Mouse (Mus musculus): Measurements from ENCODE around the gene Phf5a. TPM values are rescaled to one million over a fixed set of nuclear protein-coding genes. Genes with fewer than 3 reads are reported as not detected.

Phf5a gene
- polyA plus RNA-seq, 1 experiment from 2014 or later: 124 TPM

GRCm38 (mm10) chr15:81856030-81856790 lies 15.5 kb downstream of the Phf5a start:
- H3K27me3 ChIP-seq: no peaks in the 10 kb centered on the region
- peak overlapping the region; percentile 84 for H3K4me2 ChIP-seq
- ATAC-seq (ENCODE audit: insufficient number of reproducible peaks, low FRiP score, low TSS enrichment, low read depth): peak; percentile 84
- H3K4me1 ChIP-seq: peaks cover 24% of the 10 kb centered on the region
- WGBS: 1% methylated on average over 28 of the region's 28 CpGs
- peak overlapping the region; percentile 95 for H3K27ac ChIP-seq
- peaks cover 27% of the 10 kb centered on the region for H3K36me3 ChIP-seq
- peak overlapping the region; percentile 93 for H3K9ac ChIP-seq
- no peaks in the 10 kb centered on the region for H3K9me3 ChIP-seq
- peak overlapping the region; percentile 91 for H3K4me3 ChIP-seq

GRCm38 (mm10) chr15:81853081-81853480 lies 18.6 kb downstream of the Phf5a start:
- Histone ChIP-seq H3K27ac (no peak overlapping the region), H3K27me3 (no peaks in the 10 kb centered on the region), H3K9ac (no peak overlapping the region), H3K36me3 (peaks cover 51% of the 10 kb centered on the region), H3K4me1 (peaks cover 19% of the 10 kb centered on the region), H3K9me3 (no peaks in the 10 kb centered on the region), H3K4me3 (no peak overlapping the region), H3K4me2 (no peak overlapping the region)
- 90% methylated on average over 7 of the region's 7 CpGs for WGBS
- no peak for ATAC-seq (ENCODE audit: insufficient number of reproducible peaks, low FRiP score, low TSS enrichment, low read depth)

- H3K27me3 ChIP-seq: no peaks in the 10 kb centered on the region
- H3K4me1 ChIP-seq: peaks cover 19% of the 10 kb centered on the region
- H3K9me3 ChIP-seq: no peaks in the 10 kb centered on the region
- 86% methylated on average over 9 of the region's 9 CpGs for WGBS
- ATAC-seq (ENCODE audit: insufficient number of reproducible peaks, low FRiP score, low TSS enrichment, low read depth): no peak
- no peak overlapping the region for H3K4me2 ChIP-seq
- no peak overlapping the region for H3K9ac ChIP-seq
- H3K36me3 ChIP-seq: peaks cover 56% of the 10 kb centered on the region
- no peak overlapping the region for H3K4me3 ChIP-seq
- no peak overlapping the region for H3K27ac ChIP-seq
Observed at GRCm38 (mm10) chr15:81852411-81853000, 19.2 kb downstream of the Phf5a start.

- Histone ChIP-seq H3K4me3 (no peak overlapping the region), H3K4me1 (peaks cover 16% of the 10 kb centered on the region), H3K9ac (no peak overlapping the region), H3K27me3 (no peaks in the 10 kb centered on the region), H3K4me2 (no peak overlapping the region), H3K27ac (no peak overlapping the region), H3K9me3 (no peaks in the 10 kb centered on the region), H3K36me3 (peaks cover 66% of the 10 kb centered on the region)
- whole genome bisulfite sequencing: 95% methylated on average over 15 of the region's 15 CpGs
- ATAC-seq (ENCODE audit: insufficient number of reproducible peaks, low FRiP score, low TSS enrichment, low read depth): no peak
Observed at GRCm38 (mm10) chr15:81851375-81851774, 20.3 kb downstream of the Phf5a start.

- 75% methylated on average over 14 of the region's 14 CpGs for WGBS
- H3K9me3 ChIP-seq: no peaks in the 10 kb centered on the region
- no peak overlapping the region; the same call in 1 of the 2 replicates for H3K27ac ChIP-seq
Observed at GRCm38 (mm10) chr15:81850718-81851117, 21.0 kb downstream of the Phf5a start.

GRCm38 (mm10) chr15:81849104-81849503 lies 22.6 kb downstream of the Phf5a start:
- H3K9me3 ChIP-seq: no peaks in the 10 kb centered on the region
- H3K9ac ChIP-seq: no peak overlapping the region
- no peaks in the 10 kb centered on the region for H3K27me3 ChIP-seq
- H3K4me2 ChIP-seq: no peak overlapping the region
- H3K36me3 ChIP-seq: peaks cover 70% of the 10 kb centered on the region
- 84% methylated on average over 9 of the region's 9 CpGs for WGBS
- H3K4me1 ChIP-seq: 0 out of 2 replicates have a peak, but pooled peaks cover 4% of the 10 kb centered on the region
- ATAC-seq (ENCODE audit: insufficient number of reproducible peaks, low FRiP score, low TSS enrichment, low read depth): no peak
- H3K4me3 ChIP-seq: no peak overlapping the region
- H3K27ac ChIP-seq: no peak overlapping the region

More at GRCm38 (mm10) chr15:81850718-81851117, 21.0 kb downstream of the Phf5a start:
- no peak overlapping the region for H3K9ac ChIP-seq
- no peak overlapping the region for H3K4me3 ChIP-seq
- H3K4me1 ChIP-seq: peaks cover 11% of the 10 kb centered on the region
- H3K36me3 ChIP-seq: peaks cover 72% of the 10 kb centered on the region
- no peaks in the 10 kb centered on the region for H3K27me3 ChIP-seq
- no peak overlapping the region for H3K4me2 ChIP-seq
- ATAC-seq (ENCODE audit: insufficient number of reproducible peaks, low FRiP score, low TSS enrichment, low read depth): no peak

GRCm38 (mm10) chr15:81848301-81848700 lies 23.4 kb downstream of the Phf5a start:
- Histone ChIP-seq H3K4me1 (no peaks in the 10 kb centered on the region), H3K9ac (no peak overlapping the region), H3K36me3 (peaks cover 63% of the 10 kb centered on the region), H3K9me3 (no peaks in the 10 kb centered on the region), H3K27ac (no peak overlapping the region), H3K4me2 (no peak overlapping the region), H3K4me3 (no peak overlapping the region), H3K27me3 (no peaks in the 10 kb centered on the region)
- ATAC-seq (ENCODE audit: insufficient number of reproducible peaks, low FRiP score, low TSS enrichment, low read depth): no peak
- 45% methylated on average over 7 of the region's 7 CpGs for WGBS

- WGBS: 87% methylated on average over 5 of the region's 5 CpGs
- H3K9ac ChIP-seq: no peak overlapping the region
- no peak overlapping the region for H3K27ac ChIP-seq
- no peaks in the 10 kb centered on the region for H3K9me3 ChIP-seq
- H3K4me1 ChIP-seq: no peaks in the 10 kb centered on the region
- H3K36me3 ChIP-seq: peaks cover 63% of the 10 kb centered on the region
- H3K27me3 ChIP-seq: no peaks in the 10 kb centered on the region
- H3K4me2 ChIP-seq: no peak overlapping the region
- H3K4me3 ChIP-seq: no peak overlapping the region
- no peak for ATAC-seq (ENCODE audit: insufficient number of reproducible peaks, low FRiP score, low TSS enrichment, low read depth)
Observed at GRCm38 (mm10) chr15:81847861-81848260, 23.9 kb downstream of the Phf5a start.

GRCm38 (mm10) chr15:81847161-81847560 lies 24.6 kb downstream of the Phf5a start:
- Histone ChIP-seq H3K36me3 (peaks cover 57% of the 10 kb centered on the region), H3K27ac (no peak overlapping the region), H3K9ac (no peak overlapping the region), H3K27me3 (no peaks in the 10 kb centered on the region), H3K4me3 (no peak overlapping the region), H3K4me1 (no peaks in the 10 kb centered on the region), H3K9me3 (no peaks in the 10 kb centered on the region), H3K4me2 (no peak overlapping the region)
- ATAC-seq (ENCODE audit: insufficient number of reproducible peaks, low FRiP score, low TSS enrichment, low read depth): no peak
- WGBS: 88% methylated on average over 4 of the region's 4 CpGs

GRCm38 (mm10) chr15:81846755-81847154 lies 25.0 kb downstream of the Phf5a start:
- H3K4me3 ChIP-seq: no peak overlapping the region
- no peak overlapping the region for H3K4me2 ChIP-seq
- no peak overlapping the region for H3K27ac ChIP-seq
- H3K27me3 ChIP-seq: no peaks in the 10 kb centered on the region
- ATAC-seq (ENCODE audit: insufficient number of reproducible peaks, low FRiP score, low TSS enrichment, low read depth): no peak
- H3K4me1 ChIP-seq: no peaks in the 10 kb centered on the region
- H3K36me3 ChIP-seq: peaks cover 53% of the 10 kb centered on the region
- no peak overlapping the region for H3K9ac ChIP-seq
- 82% methylated on average over 9 of the region's 9 CpGs for WGBS
- no peaks in the 10 kb centered on the region for H3K9me3 ChIP-seq

GRCm38 (mm10) chr15:81845724-81846123 lies 26.0 kb downstream of the Phf5a start:
- Histone ChIP-seq H3K4me1 (no peaks in the 10 kb centered on the region), H3K27ac (peak overlapping the region; percentile 22; the same call in 1 of the 2 replicates), H3K36me3 (peaks cover 43% of the 10 kb centered on the region), H3K4me3 (no peak overlapping the region), H3K27me3 (no peaks in the 10 kb centered on the region), H3K9me3 (no peaks in the 10 kb centered on the region), H3K9ac (no peak overlapping the region), H3K4me2 (no peak overlapping the region)
- ATAC-seq (ENCODE audit: insufficient number of reproducible peaks, low FRiP score, low TSS enrichment, low read depth): no peak
- 32% methylated on average over 4 of the region's 4 CpGs for WGBS

- WGBS: 77% methylated on average over 5 of the region's 5 CpGs
- peaks cover under 1% of the 10 kb centered on the region; the same call in 1 of the 2 replicates for H3K4me1 ChIP-seq
Observed at GRCm38 (mm10) chr15:81845033-81845625, 26.6 kb downstream of the Phf5a start.

More at GRCm38 (mm10) chr15:81845033-81845625, 26.6 kb downstream of the Phf5a start:
- Histone ChIP-seq H3K9ac (no peak overlapping the region), H3K9me3 (no peaks in the 10 kb centered on the region), H3K4me2 (no peak overlapping the region), H3K27me3 (no peaks in the 10 kb centered on the region), H3K27ac (no peak overlapping the region), H3K4me3 (no peak overlapping the region), H3K36me3 (peaks cover 37% of the 10 kb centered on the region)
- ATAC-seq (ENCODE audit: insufficient number of reproducible peaks, low FRiP score, low TSS enrichment, low read depth): no peak

Measured in limb, embryonic 15.5 days (tissue).